Mouse (Mus musculus) T-helper 17 cell (primary cell): ENCODE data around the gene Dop1b.
"Not testable (repeated sequence)": the region's sequence is repeated elsewhere in the genome, so short reads cannot be mapped to it uniquely, and the experiment has no call there.

ENCODE experiments used
- in situ Hi-C, 2 experiments: fragments of 300-600 bp; cut with MboI, MseI; formaldehyde crosslinking; loops; 1 replicate in 1 of 2; 2 replicates in 1 of 2; pipeline ENCODE4 v1.15.1; 2025; ENCODE audit warnings: high pct_unique_total_duplicates in 2 of 2

The Dop1b gene

DNA sequence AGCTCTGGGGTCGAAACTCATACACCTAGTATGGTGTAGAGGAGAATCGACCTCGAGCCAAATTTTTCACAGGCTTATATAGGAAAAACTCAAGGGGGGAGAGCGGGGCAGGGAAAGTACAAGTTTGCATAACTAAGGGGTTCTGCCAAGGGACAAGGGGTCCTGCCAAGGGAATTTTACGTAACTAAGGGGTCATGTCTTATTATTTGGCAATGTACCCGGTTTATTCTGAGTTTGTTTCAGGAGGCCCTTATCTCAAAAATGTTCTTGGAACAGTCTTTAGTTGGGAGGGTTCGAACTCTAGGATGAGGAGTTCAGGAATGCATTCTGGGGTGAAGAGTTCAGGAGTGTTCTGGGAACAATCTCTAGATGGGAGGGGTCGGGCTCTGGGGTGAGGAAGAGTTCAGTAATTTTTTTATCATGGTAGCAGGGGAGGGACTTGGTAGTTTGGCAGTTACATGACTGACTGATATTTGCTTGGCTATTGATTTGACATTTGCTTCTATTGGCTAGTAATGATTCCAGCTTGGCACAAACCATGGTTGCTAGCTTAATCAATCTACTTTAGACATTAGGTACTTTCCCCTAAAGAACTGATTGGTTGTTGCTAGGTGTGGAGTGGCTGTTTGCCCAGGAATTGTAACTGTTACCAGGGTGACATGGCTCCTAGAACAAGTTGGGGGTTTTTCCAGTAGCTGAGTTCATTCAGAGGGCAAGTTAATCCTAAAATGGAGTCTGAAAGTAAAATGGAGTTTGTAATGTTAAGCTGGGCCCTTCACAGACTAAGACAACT is 110.9 kb downstream of the Dop1b start:
- in situ Hi-C loops = not testable (repeated sequence)

DNA sequence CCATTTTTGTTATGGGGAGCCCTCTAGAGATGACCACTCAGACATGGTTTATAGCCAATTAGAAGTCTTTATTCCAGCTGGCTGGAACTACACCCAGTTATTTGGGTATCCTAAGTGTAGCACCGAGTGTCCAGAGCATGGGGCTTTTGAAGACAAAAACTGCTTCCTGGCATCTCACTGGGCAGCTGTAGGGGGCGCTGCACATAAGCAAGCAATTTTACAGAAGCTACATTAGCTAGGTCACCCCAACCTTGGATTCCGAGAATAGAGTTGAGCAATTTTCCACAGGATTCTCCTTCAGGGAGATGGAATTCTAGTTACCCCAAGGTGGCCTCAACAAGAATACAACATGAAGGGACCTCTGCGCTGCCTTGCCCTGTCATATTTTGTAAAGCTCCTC is 113.1 kb downstream of the Dop1b start:
- in situ Hi-C loops = no loop called here

DNA sequence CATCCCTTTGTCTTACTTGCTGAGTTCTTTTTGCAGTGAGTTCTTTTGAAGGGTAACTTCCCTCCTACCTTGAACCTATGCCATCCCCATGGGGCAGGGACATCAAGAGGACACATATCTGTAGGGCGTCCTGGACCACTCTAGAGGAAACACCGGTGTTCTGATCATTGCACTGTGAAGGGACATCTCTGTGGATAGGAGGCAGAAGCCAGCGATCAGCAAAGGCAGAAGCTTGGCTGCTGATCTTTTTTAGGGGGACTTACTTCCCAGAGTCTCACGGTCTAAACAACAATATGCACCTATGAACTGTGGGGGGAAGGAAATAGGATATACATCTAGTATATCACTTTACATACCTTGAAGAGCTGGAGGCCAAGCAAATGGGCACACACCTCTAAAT is 113.8 kb downstream of the Dop1b start:
- in situ Hi-C loops = no loop called here

DNA sequence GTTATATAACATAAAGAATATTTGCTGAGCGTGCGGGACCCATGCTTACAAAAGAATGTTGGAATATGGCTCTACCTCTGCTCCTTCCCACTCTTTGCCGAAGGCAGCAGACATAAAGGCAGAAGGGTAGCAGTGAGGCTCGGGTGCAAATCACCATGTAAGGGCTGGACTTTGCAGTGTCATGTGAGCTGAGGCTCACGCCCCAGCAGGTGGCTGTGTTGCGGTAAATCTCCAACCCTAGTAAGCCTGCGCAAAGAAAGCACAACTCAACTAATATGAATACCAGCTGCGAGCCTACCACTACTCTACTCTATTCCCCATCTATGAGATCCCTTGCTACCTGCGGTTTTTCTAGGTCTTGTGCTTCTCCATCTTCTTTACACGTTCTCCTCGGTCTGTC is 114.3 kb downstream of the Dop1b start:
- in situ Hi-C loops = no loop called here

GRCm38 (mm10) chr16:93826478-93826877 is 114.8 kb downstream of the Dop1b start:
- in situ Hi-C loops = not testable (repeated sequence)

DNA sequence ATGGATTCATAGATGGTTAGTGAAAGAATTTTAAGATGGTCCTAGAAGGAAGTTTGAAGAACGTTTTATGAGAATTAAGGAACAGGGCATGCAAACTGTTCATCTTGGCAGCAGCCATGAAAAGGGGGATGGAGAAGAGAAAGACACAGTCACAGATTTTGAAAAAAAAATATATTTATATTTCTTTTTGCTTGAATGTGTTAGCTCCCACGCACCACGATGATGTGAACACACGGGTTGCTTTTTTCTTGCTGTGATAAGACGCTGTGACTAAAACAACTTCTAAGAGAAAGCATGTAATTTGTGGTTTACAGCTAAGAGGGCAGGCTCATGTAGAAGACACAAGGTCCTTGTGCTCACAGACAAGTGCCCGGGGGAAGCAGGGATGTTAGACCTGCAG is 115.2 kb downstream of the Dop1b start:
- in situ Hi-C loops = no loop called here

DNA sequence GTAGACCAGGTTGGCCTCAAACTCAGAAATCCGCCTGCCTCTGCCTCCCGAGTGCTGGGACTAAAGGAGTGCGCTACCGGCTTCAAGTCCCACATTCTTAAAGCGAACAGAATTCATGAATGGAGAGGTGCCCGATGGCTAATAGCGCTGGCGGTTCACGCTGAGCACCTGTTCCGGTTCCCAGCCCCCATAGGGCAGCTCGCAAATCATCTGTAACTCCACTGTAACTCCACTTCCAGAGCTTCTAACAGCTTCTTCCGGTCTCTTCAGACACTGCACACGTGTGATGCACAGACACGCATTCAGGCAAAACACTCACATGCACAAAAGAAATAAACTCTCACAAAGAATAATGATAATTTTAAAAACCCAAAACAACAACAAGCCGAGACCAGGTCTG is 117.8 kb downstream of the Dop1b start:
- in situ Hi-C loops = no loop called here

GRCm38 (mm10) chr16:93830071-93830470 is 118.4 kb downstream of the Dop1b start:
- in situ Hi-C loops = no loop called here

GRCm38 (mm10) chr16:93830916-93831315 is 119.2 kb downstream of the Dop1b start:
- in situ Hi-C loops = no loop called here

DNA sequence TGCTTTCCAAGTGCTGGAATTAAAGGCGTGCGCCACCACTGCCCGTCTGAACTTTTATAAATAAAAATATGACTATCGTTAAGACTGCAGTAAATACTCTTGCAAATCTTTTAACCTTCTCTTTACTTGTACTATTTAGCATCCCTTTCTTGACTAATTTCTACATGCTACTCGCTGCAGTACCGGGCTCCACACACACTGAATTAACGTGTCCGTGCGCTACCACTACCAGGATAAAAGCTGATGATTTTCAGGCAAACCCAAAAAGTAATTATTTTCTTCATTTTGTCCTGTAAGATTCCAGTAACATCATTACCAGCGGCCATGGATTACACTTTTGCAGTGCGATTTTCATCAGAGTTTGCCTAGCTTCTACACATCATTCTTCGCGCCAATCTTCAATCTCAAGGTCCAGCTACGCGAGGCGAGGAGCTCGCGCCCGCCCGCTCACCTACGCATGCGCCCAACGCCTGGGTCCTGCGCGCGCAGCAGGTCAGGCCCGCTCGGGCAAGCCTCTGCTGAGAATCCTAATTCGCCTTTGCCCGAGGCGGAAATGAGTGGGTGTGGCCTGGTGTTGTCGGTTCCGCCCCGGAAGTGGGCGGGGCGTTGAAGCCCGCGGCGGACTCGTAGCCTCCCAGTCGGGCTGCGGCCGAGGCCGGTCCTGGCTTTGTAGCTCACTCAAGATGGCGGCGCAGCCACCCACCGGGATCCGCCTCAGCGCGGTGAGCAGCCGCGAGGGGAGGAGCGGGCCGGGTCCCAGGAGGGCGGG is 120.1 kb downstream of the Dop1b start, which contains the start of gene Morc3:
TSS of gene Morc3 (plus strand) at position 495 of the 769 bp plus-strand sequence.
- in situ Hi-C loops = no loop called here

DNA sequence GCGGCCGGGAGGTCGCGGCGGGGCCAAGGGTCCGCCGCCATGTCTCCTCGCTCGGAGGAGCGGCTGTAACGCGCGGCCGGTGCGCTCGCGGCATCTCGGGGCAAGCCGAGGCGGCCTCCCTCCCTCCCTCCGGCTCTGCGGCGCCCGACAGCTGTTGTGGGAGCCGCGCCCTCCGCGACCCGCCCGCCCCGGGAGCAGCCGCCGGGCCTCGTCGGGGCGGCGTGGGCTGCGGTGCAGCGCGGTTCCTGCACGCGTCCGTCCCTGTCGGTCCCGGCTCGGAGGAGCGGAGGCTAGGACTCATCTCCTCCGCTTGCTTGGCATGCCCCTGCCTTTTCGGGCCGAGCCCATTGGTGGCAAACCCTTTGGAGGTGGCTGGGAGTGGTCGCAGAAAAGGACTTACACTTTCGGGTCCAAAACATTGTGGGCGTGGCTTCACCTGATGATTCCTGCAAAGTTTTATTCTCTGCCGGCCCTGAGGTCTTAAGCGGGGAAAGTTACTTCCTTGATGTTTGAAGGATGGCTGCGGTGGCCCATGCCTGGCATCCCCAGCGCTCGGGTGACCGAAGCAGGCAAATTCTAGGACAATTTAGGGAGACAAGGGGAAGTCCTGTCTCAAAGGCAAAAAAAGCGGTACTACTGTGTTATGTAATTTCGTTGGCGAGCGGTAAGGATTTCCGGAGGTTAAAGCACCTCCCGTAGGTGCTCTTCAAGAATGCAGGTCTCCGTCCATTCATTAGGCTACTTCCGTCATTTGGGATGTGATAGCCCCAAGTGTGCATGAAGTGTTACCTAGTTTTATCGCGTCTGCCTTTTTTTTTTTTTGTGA is 121.0 kb downstream of the Dop1b start:
- in situ Hi-C loops = no loop called here

DNA sequence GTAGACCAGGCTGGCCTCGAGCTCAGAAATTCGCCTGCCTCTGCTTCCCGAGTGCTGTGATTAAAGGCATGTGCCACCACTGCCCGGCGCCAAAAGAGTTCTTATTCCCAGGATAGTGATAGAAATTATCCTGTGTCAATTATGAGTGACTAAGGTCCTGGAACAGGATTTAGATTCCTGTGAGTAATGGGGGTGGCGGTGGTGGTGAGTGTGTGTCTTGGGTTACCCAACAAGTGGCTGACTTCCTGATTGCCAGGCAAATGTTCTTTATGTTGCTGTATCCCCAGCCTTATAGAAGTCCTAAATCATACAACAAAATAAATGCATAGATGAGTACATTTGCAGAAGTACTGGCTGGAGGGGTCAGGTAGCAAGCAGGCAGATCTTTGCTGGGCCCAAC is 121.8 kb downstream of the Dop1b start:
- in situ Hi-C loops = no loop called here

GRCm38 (mm10) chr16:93834076-93834475 is 122.4 kb downstream of the Dop1b start:
- in situ Hi-C loops = no loop called here

DNA sequence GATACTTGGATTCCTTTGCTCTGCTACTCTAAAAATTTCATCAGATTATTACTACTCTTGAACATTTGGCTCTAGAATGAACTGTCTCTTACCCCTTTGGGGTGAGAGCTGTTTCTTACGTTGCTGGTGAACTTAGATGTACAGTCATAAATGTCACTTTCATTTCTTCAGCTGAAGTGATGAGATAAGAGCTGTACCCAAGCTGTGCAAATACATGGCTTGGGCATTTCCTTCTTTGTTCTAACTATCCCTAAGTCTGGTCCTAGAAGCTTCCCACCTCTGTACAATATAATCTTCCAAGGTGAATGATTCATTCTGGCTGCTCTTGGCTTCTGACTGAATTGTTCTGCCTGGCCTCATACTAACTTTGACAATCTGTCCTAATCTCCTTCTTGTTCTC is 127.3 kb downstream of the Dop1b start:
- in situ Hi-C loops = no loop called here

GRCm38 (mm10) chr16:93850527-93850926 is 138.8 kb downstream of the Dop1b start:
- in situ Hi-C loops = no loop called here

DNA sequence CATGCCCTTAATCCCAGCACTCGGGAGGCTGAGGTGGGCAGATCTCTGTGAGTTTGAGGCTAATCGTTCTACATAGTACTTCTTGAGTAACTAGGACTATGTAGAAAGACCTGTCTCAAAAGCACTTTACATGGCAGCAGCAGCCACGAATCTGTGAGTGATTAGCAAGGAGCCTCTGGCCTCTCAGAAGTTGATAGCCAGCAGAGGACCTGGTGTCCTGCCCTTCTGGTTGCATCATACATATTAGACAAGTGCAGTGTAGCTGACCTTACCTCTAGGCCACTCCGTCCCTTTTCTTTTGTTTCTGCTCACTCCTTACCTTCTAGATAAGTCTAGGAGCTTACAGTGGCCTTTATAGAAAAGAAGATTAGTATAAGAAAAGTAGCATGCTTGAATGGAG is 148.3 kb downstream of the Dop1b start:
- in situ Hi-C loops = no loop called here
